Comparison of ENCODE assay signal across 11 mouse cellular contexts in genomic region chr3:78792440-78793057, GRCm38 (mm10).
DNase-seq lines count a peak whose midpoint lies in the region; ATAC-seq lines count a peak whose summit lies in the region.
"Had no signal": no experiment of that assay in that cellular context is flagged by ENCODE, and none has a peak within 500 bp of the region (broad histone marks: within the 10 kb centered on the region; RNA-seq: fewer than 3 reads in every experiment).

No protein-coding gene starts in this region.

- no peak overlapping the region for H3K9ac ChIP-seq in hindbrain, embryonic 12.5 days
- H3K9ac ChIP-seq: lung, embryonic 14.5 days had no signal

- H3K4me3 ChIP-seq in hindbrain, embryonic 12.5 days = no peak overlapping the region
- H3K4me3 ChIP-seq: gastrocnemius, adult 2 months; heart, embryonic 10.5 days had no signal

- H3K4me1 ChIP-seq in hindbrain, embryonic 12.5 days = no peaks in the 10 kb centered on the region
- H3K4me1 ChIP-seq: heart, embryonic 10.5 days had no signal

- H3K27me3 ChIP-seq in hindbrain, embryonic 12.5 days = no peaks in the 10 kb centered on the region

- intact Hi-C loops in left cerebral cortex, postnatal 4 days (cut with DNase I) = no loop called here

- H3K4me2 ChIP-seq in hindbrain, embryonic 12.5 days (replicated peaks) = no peak overlapping the region
- H3K4me2 ChIP-seq: lung, embryonic 14.5 days had no signal

- H3K36me3 ChIP-seq in hindbrain, embryonic 12.5 days = no peaks in the 10 kb centered on the region
- H3K36me3 ChIP-seq: heart, embryonic 10.5 days had no signal

- H3K27ac ChIP-seq in hindbrain, embryonic 12.5 days = no peak overlapping the region
- H3K27ac ChIP-seq: gastrocnemius, adult 2 months; heart, embryonic 10.5 days had no signal

- DNase-seq in left cerebral cortex, postnatal 4 days = peak; percentile 23
- DNase-seq in left cerebral cortex, adult 11 months (ENCODE audit: low spot score) = no peak
- peak; percentile 7 for DNase-seq in embryo, embryonic 11 days
- peak; percentile 72 for DNase-seq in retina, embryonic 14.5 days (ENCODE audit: low spot score)
- no peak for DNase-seq in thymus, postnatal 25 days
- DNase-seq in adrenal gland, postnatal 36 days = no peak
- DNase-seq: gastrocnemius, adult 2 months; lung, embryonic 14.5 days; thymus, postnatal 14 days had no signal

- ATAC-seq in hindbrain, embryonic 12.5 days (ENCODE audit: low FRiP score) = peak; percentile 80

- WGBS in hindbrain, embryonic 12.5 days = 96% methylated on average over 7 of the region's 7 CpGs

- no peaks in the 10 kb centered on the region for H3K9me3 ChIP-seq in hindbrain, embryonic 12.5 days (replicated peaks)
- H3K9me3 ChIP-seq: heart, embryonic 10.5 days had no signal

Comparison
In these comparisons a context has a peak if more than half of its experiments do, and no peak if none do; other contexts are left out.
1. DNase-seq: peak in left cerebral cortex, postnatal 4 days (single experiment), embryo, embryonic 11 days (single experiment) and retina, embryonic 14.5 days (single experiment); none in left cerebral cortex, adult 11 months (single experiment), thymus, postnatal 25 days (single experiment) and adrenal gland, postnatal 36 days (0 of 2).